Mouse (Mus musculus) stomach, postnatal 0 days (tissue): ENCODE data around the gene Zfp93.

Experiments
- CTCF ChIP-seq: IDR thresholded peaks from 2 replicates; pipeline ENCODE4 v1.5.1; 2016; ENCODE audit warnings: antibody characterized with exemption, low read depth, mild to moderate bottlenecking, moderate library complexity
- EP300 ChIP-seq: optimal IDR thresholded peaks from 2 replicates; pipeline ENCODE3; 2016; ENCODE audit warnings: antibody characterized with exemption

DNA sequence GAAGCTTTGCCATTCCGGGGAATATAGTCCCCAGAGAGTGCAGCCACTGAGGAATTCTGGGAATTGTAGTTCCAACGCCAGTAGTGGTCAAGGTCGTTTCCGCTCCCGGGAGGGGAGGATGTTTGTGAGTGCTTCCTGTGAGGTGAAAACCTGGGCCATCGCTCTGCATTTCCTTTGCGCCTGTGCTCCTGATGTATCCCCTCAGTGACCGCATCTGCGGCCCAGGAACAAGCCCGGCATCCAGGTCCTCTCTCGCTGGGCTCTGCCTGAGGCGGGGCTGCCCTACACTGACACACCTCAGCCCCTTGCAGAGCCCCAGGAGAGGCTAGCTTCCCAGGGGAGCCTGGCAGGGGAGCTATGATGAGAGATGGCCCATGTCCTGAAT lies at the start of gene Zfp93:
- TF ChIP-seq CTCF (no peak), EP300 (no peak)
